Mouse (Mus musculus) lung, postnatal 10 days (tissue): ENCODE data around the gene H2-T3.
A peak's percentile ranks its signal among the peaks of the same experiment; 100 is the strongest.
"Not testable (repeated sequence)": the region's sequence is repeated elsewhere in the genome, so short reads cannot be mapped to it uniquely, and the experiment has no call there.

Experiments used
- DNase-seq: peaks from one replicate; pipeline ENCODE4 v3.0.0; 2021

The H2-T3 gene

GRCm38 (mm10) chr17:36176132-36176531, 14.0 kb downstream of the H2-T3 start:
- DNase-seq, result not testable (repeated sequence)

GRCm38 (mm10) chr17:36170287-36170814, 19.7 kb downstream of the H2-T3 start:
- no peak for DNase-seq

GRCm38 (mm10) chr17:36169753-36170152, 20.3 kb downstream of the H2-T3 start:
- no peak for DNase-seq

- DNase-seq, result not testable (repeated sequence)
Observed at GRCm38 (mm10) chr17:36169094-36169493, 21.0 kb downstream of the H2-T3 start.

- DNase-seq, result no peak
Observed at GRCm38 (mm10) chr17:36168039-36168652, 21.9 kb downstream of the H2-T3 start, which contains the start of gene Gm8909. Gm8909 (minus strand) TSS chr17:36168537.

DNA sequence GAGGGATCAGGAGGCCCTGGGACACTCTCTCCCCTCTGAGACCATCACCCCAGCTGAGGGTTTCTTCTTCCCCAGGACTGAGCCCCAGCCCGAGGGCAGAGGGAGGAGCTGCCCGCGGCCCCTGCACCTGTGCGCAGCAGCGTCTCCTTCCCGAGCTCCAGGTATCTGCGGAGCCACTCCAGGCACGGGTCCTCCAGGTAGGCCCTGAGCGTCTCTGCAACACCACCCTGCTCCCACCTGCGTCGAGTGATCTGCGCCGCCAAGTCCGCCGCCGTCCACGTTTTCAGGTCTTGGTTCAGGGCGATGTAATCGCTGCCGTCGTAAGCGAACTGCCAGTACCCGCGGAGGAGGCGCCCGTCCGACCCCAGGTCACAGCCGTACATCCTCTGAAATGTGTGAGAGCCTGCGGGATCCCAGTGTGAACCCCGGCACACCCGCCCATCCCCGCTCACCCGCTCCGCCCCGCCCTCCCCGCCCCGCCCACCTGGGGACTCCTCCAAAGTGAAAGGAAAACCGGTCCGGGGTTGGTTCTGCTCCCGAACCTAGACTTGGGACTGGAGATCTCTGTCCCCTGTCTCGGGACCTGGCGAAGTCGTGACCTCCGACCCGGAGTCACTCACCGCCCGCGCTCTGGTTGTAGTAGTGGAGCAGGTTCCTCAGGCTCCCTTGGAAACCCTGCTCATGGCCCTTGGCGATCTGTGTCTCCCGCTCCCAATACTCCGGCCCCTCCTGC, 22.6 kb downstream of the H2-T3 start:
- DNase-seq, result peak; percentile 10

DNA sequence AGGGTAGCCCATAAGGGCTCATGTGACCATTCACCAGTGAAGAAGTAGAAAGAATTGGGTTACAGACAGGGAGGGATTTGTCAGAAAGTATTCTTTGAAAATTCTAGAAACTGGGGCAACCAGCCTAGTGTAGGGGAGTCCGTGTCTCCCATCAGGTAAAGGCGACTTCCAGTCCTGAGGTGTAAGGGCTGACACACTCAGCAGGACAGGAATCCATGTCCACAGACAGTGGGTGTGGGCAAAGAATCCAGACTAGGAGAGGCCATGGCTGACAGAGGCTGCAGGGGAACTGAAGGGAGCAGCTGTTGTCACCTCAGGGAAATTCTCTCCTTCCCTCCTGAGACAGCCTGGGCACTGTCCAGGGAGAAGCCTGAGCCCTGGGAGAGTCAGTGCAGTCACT, 23.2 kb downstream of the H2-T3 start:
- DNase-seq, result not testable (repeated sequence)

DNA sequence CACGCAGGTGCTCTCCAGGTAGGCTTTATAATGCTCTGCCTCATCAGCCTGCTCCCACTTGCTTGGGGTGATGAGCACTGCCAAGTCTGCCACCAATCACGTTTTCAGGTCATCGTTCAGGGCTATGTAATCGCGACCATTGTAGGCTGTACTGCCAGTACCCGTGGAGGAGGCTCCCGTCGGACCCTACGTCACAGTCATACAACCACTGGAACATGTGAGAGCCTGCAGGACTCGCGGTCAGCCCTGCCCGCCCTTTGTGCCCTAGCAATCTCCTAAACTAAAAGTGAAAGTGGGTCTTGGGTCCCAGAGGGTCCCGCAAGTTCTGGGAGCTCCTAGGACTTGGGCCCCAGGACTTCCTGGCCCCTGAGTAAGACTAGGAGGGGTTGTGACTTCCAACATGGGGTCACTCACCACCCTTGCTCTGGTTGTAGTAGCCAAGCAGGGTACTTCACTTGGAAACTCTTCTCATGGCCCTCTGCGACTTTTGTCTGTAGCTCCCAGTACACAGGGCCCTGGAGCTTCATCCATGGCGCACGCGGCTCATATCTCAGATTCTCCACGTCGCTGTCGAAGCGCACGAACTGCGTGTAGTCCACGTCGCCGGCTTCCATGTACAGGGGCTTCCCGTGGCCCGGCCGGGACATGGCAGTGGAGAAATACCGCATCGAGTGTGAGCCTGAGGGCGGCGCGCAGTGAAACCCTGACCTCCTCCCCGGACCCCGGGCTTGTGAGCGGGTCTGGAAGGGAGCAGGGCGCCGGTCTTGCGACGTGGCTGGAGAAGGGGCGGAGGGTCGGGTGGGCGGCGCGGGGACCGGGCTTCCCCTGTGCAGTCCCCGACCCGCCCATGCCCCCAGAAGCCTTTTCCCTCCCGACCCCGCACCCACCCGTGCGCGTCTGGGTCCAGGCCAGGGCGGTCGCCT, 28.7 kb downstream of the H2-T3 start:
- no peak for DNase-seq

DNA sequence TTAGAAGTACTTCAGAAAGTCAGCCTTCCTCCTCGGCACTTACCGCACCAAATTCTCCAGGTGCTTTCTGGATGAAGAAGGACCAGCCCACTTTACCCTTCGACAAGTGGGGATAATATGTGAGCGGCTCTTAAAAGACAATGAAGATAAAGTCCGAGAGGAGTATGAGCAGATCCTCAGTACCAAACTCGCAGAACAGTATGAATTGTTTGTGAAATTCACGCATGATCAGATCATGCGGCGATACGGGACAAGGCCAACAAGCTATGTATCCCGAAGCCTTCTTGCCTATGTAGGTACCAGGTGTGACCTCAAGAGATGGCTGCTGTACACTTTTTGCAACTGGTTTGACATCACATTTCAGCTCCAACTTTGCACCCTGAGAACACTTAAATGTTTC, 31.8 kb downstream of the H2-T3 start:
- DNase-seq, result not testable (repeated sequence)

DNA sequence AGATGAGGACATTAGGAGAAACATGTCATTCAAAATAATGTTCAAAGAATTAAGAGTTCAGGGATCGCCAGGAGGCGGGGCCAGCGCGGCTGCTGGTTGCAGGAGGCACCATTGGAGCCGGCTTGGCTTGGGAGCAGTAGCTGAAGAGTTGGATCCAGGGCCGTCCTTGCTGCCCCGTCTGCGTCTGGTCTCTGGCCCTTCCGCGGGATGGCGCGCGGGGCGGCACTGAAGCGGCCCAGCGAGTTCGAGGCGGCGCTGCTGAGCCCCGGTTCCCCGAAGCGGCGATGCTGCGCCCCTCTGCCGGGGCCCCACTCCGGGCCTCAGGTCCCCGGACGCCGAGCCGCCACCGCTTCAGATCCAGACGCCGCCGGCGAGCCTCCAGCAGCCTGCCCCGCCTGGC, 32.3 kb downstream of the H2-T3 start:
- not testable (repeated sequence) for DNase-seq

- DNase-seq, result no peak
Observed at GRCm38 (mm10) chr17:36154271-36155149, 35.6 kb downstream of the H2-T3 start.

DNA sequence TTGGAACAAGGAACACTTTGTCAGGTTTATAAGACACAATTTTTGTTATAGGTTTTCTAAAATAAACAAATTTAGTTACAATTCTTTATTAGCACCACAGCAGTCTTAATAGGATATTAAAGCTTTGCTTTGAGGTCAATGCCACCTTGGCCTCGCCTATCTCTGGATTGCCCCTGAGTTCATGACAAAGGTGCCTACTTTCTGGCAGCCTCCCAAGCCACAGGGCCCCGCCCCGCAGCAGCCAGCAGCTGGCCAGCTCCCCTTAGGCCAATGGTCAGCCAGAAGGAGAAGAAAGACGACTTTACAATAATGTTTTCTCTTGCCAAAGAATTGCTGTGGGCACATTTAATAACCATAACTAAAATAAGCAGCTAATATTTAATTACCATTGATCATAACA, 38.9 kb downstream of the H2-T3 start:
- not testable (repeated sequence) for DNase-seq

GRCm38 (mm10) chr17:36148468-36148867, 41.6 kb downstream of the H2-T3 start:
- DNase-seq, result not testable (repeated sequence)

DNA sequence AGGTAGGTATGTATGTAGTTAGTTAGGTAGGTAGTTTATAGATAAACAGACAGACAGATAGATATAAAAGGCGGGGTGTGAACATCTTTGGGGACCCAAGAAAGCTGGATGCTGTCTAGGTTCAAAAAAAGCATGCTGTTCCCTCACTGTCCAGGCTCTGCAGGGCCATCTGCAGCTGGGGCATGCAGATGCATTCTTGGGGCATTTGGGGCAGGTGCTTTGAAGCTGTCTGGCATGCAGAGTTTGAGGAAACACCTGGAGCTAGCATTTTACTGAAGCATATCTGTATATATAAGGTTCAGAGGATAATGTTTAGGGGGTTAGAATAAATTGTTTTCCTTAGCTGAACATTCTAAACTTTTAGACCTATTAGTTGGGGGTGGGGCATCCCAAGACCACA, 43.1 kb downstream of the H2-T3 start:
- not testable (repeated sequence) for DNase-seq

DNA sequence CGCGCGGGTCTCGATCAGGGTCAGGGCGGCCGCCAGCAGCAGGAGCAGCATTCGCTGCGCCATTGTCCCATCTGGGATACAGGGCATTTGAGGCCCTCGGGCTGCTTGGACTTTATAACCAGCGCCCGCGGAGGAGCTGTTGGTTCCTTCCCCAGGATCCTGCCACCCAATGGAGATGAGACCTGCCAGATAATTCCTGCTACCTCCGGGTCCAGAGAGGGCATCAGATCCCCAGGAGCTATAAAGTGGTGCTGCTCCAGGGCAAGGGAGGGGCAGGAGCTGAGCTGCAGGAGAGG, 44.3 kb downstream of the H2-T3 start:
- DNase-seq, result not testable (repeated sequence)

GRCm38 (mm10) chr17:36145111-36145860, 44.8 kb downstream of the H2-T3 start:
- peak; percentile 18 for DNase-seq

- DNase-seq, result not testable (repeated sequence)
Observed at GRCm38 (mm10) chr17:36136299-36136848, 53.7 kb downstream of the H2-T3 start.
